Mouse (Mus musculus) spleen, postnatal 0 days (tissue): ENCODE measurements around the gene Nr1h2. TPM values are rescaled to one million over a fixed set of nuclear protein-coding genes. Genes with fewer than 3 reads are reported as not detected.

Experiments
- polyA plus RNA-seq: library from polyadenylated mRNA; unstranded; fragments of >200 nt; fragmentation: Nextera tagmentation; extraction: Ambion mirVana; gene quantifications from 2 replicates; pipeline ENCODE4 v1.2.1, GENCODE M21; 2015

Nr1h2 gene
- polyA plus RNA-seq = 49.4 and 52.7 TPM in 2 replicates

GRCm38 (mm10) chr7:44553826-44554225, at the start of gene Nr1h2:
Gene Nr1h2, minus strand, starts transcription at chr7:44553951.

GRCm38 (mm10) chr7:44590402-44591347, 36.9 kb upstream of the Nr1h2 start, which contains the start of gene Kcnc3:
Gene Kcnc3, plus strand, starts transcription at chr7:44590664.

GRCm38 (mm10) chr7:44572213-44572701, 18.5 kb upstream of the Nr1h2 start, which contains the start of gene Napsa:
Gene Napsa, plus strand, starts transcription at chr7:44572380.

GRCm38 (mm10) chr7:44548497-44549087, 5.2 kb downstream of the Nr1h2 start, which contains the start of gene Pold1:
Gene Pold1, minus strand, starts transcription at chr7:44548849.

GRCm38 (mm10) chr7:44531946-44532732, 21.6 kb downstream of the Nr1h2 start, which contains the start of gene Spib:
Gene Spib, minus strand, starts transcription at chr7:44532071.

DNA sequence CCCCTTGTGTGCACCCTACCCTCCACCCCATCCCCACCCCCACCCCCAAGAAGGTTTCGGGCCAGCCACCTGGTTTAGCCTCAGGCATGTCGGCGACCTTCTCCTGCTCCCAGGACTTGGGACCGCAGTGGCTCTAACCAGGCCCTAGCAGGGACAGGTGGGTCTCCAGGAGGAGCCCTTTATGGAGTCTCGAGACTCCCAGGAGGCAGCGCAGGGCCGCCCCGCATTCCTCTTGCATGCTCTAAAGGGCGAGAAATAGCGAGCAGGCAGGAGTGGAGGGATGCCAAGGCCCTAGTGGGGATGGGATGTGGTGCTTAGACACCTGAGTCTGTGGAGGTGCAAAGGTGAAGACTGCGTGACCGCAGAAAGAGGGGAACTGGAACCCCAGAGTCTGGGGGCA, 29.2 kb downstream of the Nr1h2 start, which contains the start of gene Mybpc2:
Gene Mybpc2, minus strand, starts transcription at position 155 of the 400 bp plus-strand sequence.

Other genes with a start within 250 kb of the Nr1h2 start
- 2.0 and 3.4 TPM in 2 replicates for gene Clec11a, start 247.0 kb downstream of the Nr1h2 start, polyA plus RNA-seq
- gene Shank1, start 243.7 kb downstream of the Nr1h2 start, polyA plus RNA-seq = 0.16 and 0.18 TPM in 2 replicates
- gene Syt3, start 169.8 kb downstream of the Nr1h2 start, polyA plus RNA-seq = 0.12 and 0.17 TPM in 2 replicates
- gene 1700008O03Rik, start 168.1 kb downstream of the Nr1h2 start, polyA plus RNA-seq = 0.18 and 0.63 TPM in 2 replicates
- gene Lrrc4b, start 124.9 kb downstream of the Nr1h2 start, polyA plus RNA-seq = 0.06 and 0.17 TPM in 2 replicates
- not detected in 2 replicates for gene Aspdh, start 88.6 kb downstream of the Nr1h2 start, polyA plus RNA-seq
- gene Josd2, start 86.0 kb downstream of the Nr1h2 start, polyA plus RNA-seq = 113 and 125 TPM in 2 replicates
- 49.2 and 53.7 TPM in 2 replicates for gene Emc10, start 57.4 kb downstream of the Nr1h2 start, polyA plus RNA-seq
- 4.0 and 5.3 TPM in 2 replicates for gene Fam71e1, start 57.4 kb downstream of the Nr1h2 start, polyA plus RNA-seq
- 0.23 and 0.52 TPM in 2 replicates for gene Mybpc2, start 29.3 kb downstream of the Nr1h2 start, polyA plus RNA-seq
- gene Spib, start 21.9 kb downstream of the Nr1h2 start, polyA plus RNA-seq = 7.5 and 13.2 TPM in 2 replicates
- 64.6 and 69.1 TPM in 2 replicates for gene Pold1, start 5.1 kb downstream of the Nr1h2 start, polyA plus RNA-seq
- 28.7 and 38.9 TPM in 2 replicates for gene Napsa, start 18.4 kb upstream of the Nr1h2 start, polyA plus RNA-seq
- gene Kcnc3, start 36.7 kb upstream of the Nr1h2 start, polyA plus RNA-seq = 0.05 and 0.07 TPM in 2 replicates
- gene Myh14, start 116.9 kb upstream of the Nr1h2 start, polyA plus RNA-seq = not detected in 2 replicates
- not detected in 2 replicates for gene Izumo2, start 154.8 kb upstream of the Nr1h2 start, polyA plus RNA-seq
- gene Vrk3, start 194.5 kb upstream of the Nr1h2 start, polyA plus RNA-seq = 29.3 and 31.6 TPM in 2 replicates
- 0.34 and 0.58 TPM in 2 replicates for gene Zfp473, start 197.1 kb upstream of the Nr1h2 start, polyA plus RNA-seq